Mouse (Mus musculus): Measurements from ENCODE around the gene Hpse2.

DNA sequence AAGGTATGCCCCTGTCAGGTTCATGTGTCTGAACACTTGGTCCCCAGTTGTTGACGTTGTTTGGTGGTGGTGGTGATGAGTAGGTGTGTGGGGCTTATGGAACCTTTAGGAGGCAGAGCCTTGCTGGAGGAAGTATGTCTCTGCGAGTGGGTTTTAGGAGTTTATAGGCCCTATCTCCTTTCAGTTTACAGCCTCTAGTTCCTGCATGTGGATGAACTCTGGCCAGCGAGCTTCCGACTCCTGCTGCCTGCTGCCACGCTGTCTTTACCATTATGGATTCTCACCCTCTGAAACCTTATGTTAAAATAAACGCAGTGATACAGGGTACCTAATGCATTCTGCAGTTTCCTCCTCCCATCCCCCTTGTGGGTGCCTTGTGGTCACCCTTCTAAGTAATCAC is 648.4 kb downstream of the Hpse2 start:
- no peak for TF ChIP-seq TAL1 (IDR thresholded peaks at IDR 0.05; ENCODE audit: low read length)
- TF ChIP-seq GATA1 (IDR thresholded peaks at IDR 0.05; ENCODE audit: low read length) = no peak
